Mouse (Mus musculus): Measurements from ENCODE around the gene Fancc. TPM values are rescaled to one million over a fixed set of nuclear protein-coding genes. Genes with fewer than 3 reads are reported as not detected.
"Not testable (repeated sequence)": the region's sequence is repeated elsewhere in the genome, so short reads cannot be mapped to it uniquely, and the experiment has no call there.

The Fancc gene
- polyA plus RNA-seq, 2 experiments, result 6.9 to 8.6 TPM

DNA sequence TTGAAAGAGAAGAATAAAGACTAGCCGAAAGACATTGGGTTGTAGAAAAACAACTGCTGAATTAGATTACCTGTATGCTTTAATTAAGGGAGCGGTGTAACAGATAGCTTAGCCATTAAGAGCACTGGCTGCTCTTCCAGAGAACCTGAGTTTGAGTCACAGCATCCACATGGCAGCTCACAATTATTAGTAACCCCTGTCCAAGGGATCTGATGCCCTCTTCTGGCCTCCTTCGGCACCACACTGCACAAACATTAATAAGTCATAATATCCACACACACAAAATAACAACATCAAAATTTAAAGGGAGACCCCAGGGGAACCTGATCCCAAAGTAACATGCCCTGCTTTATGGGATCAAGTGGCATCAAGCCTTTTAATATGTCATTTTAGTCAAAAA lies 64.3 kb downstream of the Fancc start:
- Histone ChIP-seq H3K4me1 (replicated peaks; ENCODE audit: control insufficient read depth in 2 of 2, insufficient read depth in 2 of 2, low read length in 1 of 2) (peaks cover 2 to 3% of the 10 kb centered on the region in 2 experiments; a peak in 2 of 4 replicates), H3K27me3 (ENCODE audit: control insufficient read depth, insufficient read depth, low read length) (no peaks in the 10 kb centered on the region), H3K9me3 (ENCODE audit: control insufficient read depth, low read length) (no peaks in the 10 kb centered on the region), H3K36me3 (replicated peaks; ENCODE audit: control insufficient read depth, insufficient read depth, low read depth) (no peaks in the 10 kb centered on the region), H3K4me2 (ENCODE audit: low read depth) (no peak overlapping the region), H3K9ac (replicated peaks) (no peak overlapping the region), H3K4me3 (ENCODE audit: insufficient read depth in 1 of 2, low read depth in 2 of 2, low read length in 2 of 2) (no peak overlapping the region), H3K27ac (no peak overlapping the region)
- WGBS (ENCODE audit: insufficient replicate concordance), result 80% methylated on average over 3 of the region's 3 CpGs
- DNase-seq (ENCODE audit: low read depth in 3 of 3, low spot score in 3 of 3), result peak in 1 of 3 experiments; percentile 20
- no peak for ATAC-seq (ENCODE audit: insufficient read depth)
- TF ChIP-seq CTCF (IDR thresholded peaks at IDR 0.05; ENCODE audit: low read depth) (peak; percentile 47), EP300 (IDR thresholded peaks at IDR 0.05; ENCODE audit: low read depth) (no peak)

DNA sequence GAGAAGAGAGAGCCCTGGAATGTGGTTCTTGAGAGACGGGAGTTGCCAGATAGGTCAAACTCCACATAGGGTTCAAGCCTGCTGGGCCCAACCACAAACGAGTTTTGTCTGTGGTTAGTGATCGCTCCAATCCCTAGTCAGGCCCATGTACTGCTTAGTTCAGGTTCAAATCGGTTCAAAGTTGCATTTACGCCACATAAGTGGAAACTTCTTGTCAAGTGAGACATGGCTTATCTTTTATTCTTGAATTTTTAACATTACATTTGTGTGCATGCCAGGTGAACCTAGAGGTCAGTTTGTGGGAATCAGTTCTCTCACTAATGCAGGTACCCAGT lies 65.3 kb downstream of the Fancc start:
- Histone ChIP-seq H3K36me3 (replicated peaks; ENCODE audit: control insufficient read depth, insufficient read depth, low read depth) (no peaks in the 10 kb centered on the region), H3K27me3 (ENCODE audit: control insufficient read depth, insufficient read depth, low read length) (no peaks in the 10 kb centered on the region), H3K4me1 (replicated peaks; ENCODE audit: control insufficient read depth in 2 of 2, insufficient read depth in 2 of 2, low read length in 1 of 2) (peaks cover 2 to 3% of the 10 kb centered on the region in 2 experiments; a peak in 2 of 4 replicates), H3K4me3 (ENCODE audit: insufficient read depth in 1 of 2, low read depth in 2 of 2, low read length in 2 of 2) (peak overlapping the region; percentile 80 to 83), H3K9ac (replicated peaks) (peak overlapping the region; percentile 91), H3K4me2 (ENCODE audit: low read depth) (peak overlapping the region; percentile 76), H3K27ac (peak overlapping the region; percentile 11), H3K9me3 (ENCODE audit: control insufficient read depth, low read length) (no peaks in the 10 kb centered on the region)
- no peak for DNase-seq (ENCODE audit: low read depth in 3 of 3, low spot score in 3 of 3)
- TF ChIP-seq EP300 (IDR thresholded peaks at IDR 0.05; ENCODE audit: low read depth) (no peak), CTCF (IDR thresholded peaks at IDR 0.05; ENCODE audit: low read depth) (no peak)
- peak; percentile 17 for ATAC-seq (ENCODE audit: insufficient read depth)
- 5% methylated on average over 5 of the region's 5 CpGs for WGBS (ENCODE audit: insufficient replicate concordance)

DNA sequence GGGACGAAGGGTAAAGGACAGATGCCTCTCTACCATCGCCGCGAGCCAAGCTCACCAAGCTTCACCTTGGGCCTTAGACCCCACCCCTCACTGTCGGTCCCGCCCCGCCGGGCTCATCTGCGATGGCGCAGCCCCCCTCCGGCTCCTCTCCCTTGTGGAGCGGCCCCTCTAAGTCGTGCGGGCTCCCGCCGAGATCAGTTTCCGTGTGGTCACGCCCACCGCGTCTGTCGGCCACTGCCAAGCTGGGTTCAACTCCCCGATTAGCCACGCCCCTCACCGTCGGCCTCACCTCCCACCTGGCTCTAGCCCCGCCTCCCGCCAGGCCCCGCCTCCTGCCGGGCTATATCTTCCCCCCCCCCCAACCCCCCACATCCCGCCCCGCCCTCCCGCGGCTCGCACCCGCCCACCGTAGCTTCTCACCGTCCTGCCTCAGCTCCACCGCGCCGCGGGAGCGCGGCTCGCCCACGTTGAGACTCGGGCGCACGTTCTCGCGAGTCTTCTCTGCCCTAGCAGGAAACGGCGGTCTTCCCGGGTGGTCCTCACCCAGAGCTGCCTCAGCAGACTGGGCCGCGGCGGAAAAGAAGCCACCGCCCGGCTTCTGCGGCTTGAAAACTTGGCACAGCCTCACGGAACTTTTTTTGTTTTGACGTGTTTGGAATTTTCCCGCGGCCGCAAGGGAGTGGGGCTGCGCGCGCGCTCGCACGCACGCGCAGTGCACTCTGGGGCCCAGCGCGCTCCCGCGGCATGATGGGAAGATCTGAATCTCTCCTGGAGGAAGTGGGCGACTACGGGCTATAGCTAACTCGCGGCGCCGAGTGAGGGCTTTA lies 65.8 kb downstream of the Fancc start:
- Histone ChIP-seq H3K36me3 (replicated peaks; ENCODE audit: control insufficient read depth, insufficient read depth, low read depth) (no peaks in the 10 kb centered on the region), H3K4me1 (replicated peaks; ENCODE audit: control insufficient read depth in 2 of 2, insufficient read depth in 2 of 2, low read length in 1 of 2) (peaks cover 2 to 3% of the 10 kb centered on the region in 2 experiments; a peak in 2 of 4 replicates), H3K9me3 (ENCODE audit: control insufficient read depth, low read length) (no peaks in the 10 kb centered on the region), H3K27me3 (ENCODE audit: control insufficient read depth, insufficient read depth, low read length) (no peaks in the 10 kb centered on the region), H3K4me3 (ENCODE audit: insufficient read depth in 1 of 2, low read depth in 2 of 2, low read length in 2 of 2) (peak overlapping the region; percentile 80 to 83), H3K27ac (peak overlapping the region; percentile 88), H3K9ac (replicated peaks) (peak overlapping the region; percentile 91), H3K4me2 (ENCODE audit: low read depth) (peak overlapping the region; percentile 76)
- peak; percentile 89 to 98 (median 91) for DNase-seq (ENCODE audit: low read depth in 3 of 3, low spot score in 3 of 3)
- ATAC-seq (ENCODE audit: insufficient read depth), result peak; percentile 91
- TF ChIP-seq EP300 (IDR thresholded peaks at IDR 0.05; ENCODE audit: low read depth), result no peak
- TF ChIP-seq CTCF (IDR thresholded peaks at IDR 0.05; ENCODE audit: low read depth), result no peak
- under 1% methylated on average over 78 of the region's 82 CpGs for whole genome bisulfite sequencing (ENCODE audit: insufficient replicate concordance)

DNA sequence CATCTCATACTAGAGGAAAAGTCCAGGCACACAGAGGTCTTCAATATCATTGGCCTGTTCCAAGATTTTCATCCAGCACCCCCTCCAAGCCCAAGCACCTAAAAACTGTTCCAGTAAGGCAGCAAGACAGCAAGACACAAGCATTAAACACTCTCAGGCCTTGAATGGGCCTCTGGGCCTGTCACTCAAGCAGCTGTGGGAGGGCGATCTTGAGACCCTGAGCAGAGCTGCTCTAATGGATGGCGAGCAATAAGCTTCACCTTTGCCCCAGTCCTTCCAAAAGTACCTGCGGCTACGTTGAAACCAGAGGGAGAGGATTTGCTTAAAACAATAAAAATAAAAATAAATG lies 66.4 kb downstream of the Fancc start:
- Histone ChIP-seq H3K27ac (peak overlapping the region; percentile 5), H3K4me3 (ENCODE audit: insufficient read depth in 1 of 2, low read depth in 2 of 2, low read length in 2 of 2) (peak overlapping the region; percentile 80 to 83), H3K36me3 (replicated peaks; ENCODE audit: control insufficient read depth, insufficient read depth, low read depth) (no peaks in the 10 kb centered on the region), H3K27me3 (ENCODE audit: control insufficient read depth, insufficient read depth, low read length) (no peaks in the 10 kb centered on the region), H3K4me2 (ENCODE audit: low read depth) (peak overlapping the region; percentile 76), H3K9ac (replicated peaks) (peak overlapping the region; percentile 73), H3K9me3 (ENCODE audit: control insufficient read depth, low read length) (no peaks in the 10 kb centered on the region), H3K4me1 (replicated peaks; ENCODE audit: control insufficient read depth in 2 of 2, insufficient read depth in 2 of 2, low read length in 1 of 2) (peaks cover 2 to 3% of the 10 kb centered on the region in 2 experiments; a peak in 2 of 4 replicates)
- WGBS (ENCODE audit: insufficient replicate concordance), result 1% methylated on average over 4 of the region's 4 CpGs
- TF ChIP-seq CTCF (IDR thresholded peaks at IDR 0.05; ENCODE audit: low read depth), result no peak
- TF ChIP-seq EP300 (IDR thresholded peaks at IDR 0.05; ENCODE audit: low read depth), result no peak
- peak; percentile 34 for ATAC-seq (ENCODE audit: insufficient read depth)
- peak in 1 of 3 experiments; percentile 20 for DNase-seq (ENCODE audit: low read depth in 3 of 3, low spot score in 3 of 3)

DNA sequence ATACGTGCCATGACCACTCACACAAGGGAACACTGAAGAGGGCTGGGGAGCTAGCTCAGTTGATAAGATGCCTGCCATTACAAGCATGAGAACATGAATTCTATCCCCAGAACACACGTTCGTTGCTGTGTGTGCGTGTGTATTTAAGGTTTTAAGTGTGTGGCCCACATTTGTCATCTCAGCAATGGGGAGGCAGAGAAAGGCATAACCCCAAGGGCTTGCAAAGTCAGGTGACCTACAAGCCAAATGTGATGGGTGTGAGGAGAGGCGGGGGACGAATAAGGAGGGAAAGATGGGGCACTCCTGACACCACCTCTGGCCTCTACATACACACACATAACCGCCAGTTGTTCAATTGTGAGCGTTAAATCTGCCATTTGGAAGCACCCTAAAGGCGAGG lies 66.9 kb downstream of the Fancc start:
- H3K4me2 ChIP-seq (ENCODE audit: low read depth), result peak overlapping the region; percentile 76
- H3K27ac ChIP-seq, result no peak overlapping the region
- TF ChIP-seq CTCF (IDR thresholded peaks at IDR 0.05; ENCODE audit: low read depth) (no peak), EP300 (IDR thresholded peaks at IDR 0.05; ENCODE audit: low read depth) (no peak)
- H3K4me1 ChIP-seq (replicated peaks; ENCODE audit: control insufficient read depth in 2 of 2, insufficient read depth in 2 of 2, low read length in 1 of 2), result peaks cover 2 to 3% of the 10 kb centered on the region in 2 experiments; a peak in 2 of 4 replicates
- no peaks in the 10 kb centered on the region for H3K27me3 ChIP-seq (ENCODE audit: control insufficient read depth, insufficient read depth, low read length)
- WGBS (ENCODE audit: insufficient replicate concordance), result 76% methylated on average over 9 of the region's 9 CpGs
- H3K4me3 ChIP-seq (ENCODE audit: insufficient read depth in 1 of 2, low read depth in 2 of 2, low read length in 2 of 2), result peak overlapping the region; percentile 80 to 83; a peak in 3 of 4 replicates
- ATAC-seq (ENCODE audit: insufficient read depth), result no peak
- H3K9ac ChIP-seq (replicated peaks), result peak overlapping the region; percentile 73
- H3K9me3 ChIP-seq (ENCODE audit: control insufficient read depth, low read length), result no peaks in the 10 kb centered on the region
- no peaks in the 10 kb centered on the region for H3K36me3 ChIP-seq (replicated peaks; ENCODE audit: control insufficient read depth, insufficient read depth, low read depth)
- no peak for DNase-seq (ENCODE audit: low read depth in 3 of 3, low spot score in 3 of 3)

DNA sequence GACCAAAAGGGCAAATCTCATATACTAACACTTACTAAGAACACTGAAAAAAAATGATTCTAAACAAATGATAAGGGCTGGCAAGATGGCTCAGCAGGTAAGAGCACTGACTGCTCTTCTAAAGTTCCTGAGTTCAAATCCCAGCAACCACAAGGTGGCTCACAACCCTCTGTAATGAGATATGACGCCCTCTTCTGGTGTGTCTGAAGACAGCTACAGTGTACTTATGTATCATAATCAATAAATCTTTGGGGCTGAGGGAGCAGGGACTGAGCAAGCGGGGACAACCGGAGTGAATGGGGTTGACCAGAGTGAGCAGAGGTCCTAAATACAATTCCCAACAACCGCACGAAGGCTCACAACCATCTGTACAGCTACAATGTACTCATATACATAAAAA lies 68.9 kb downstream of the Fancc start:
- H3K4me2 ChIP-seq (ENCODE audit: low read depth); H3K27ac ChIP-seq; H3K36me3 ChIP-seq (replicated peaks; ENCODE audit: control insufficient read depth, insufficient read depth, low read depth); DNase-seq (ENCODE audit: low read depth in 3 of 3, low spot score in 3 of 3); H3K4me1 ChIP-seq (replicated peaks; ENCODE audit: control insufficient read depth in 2 of 2, insufficient read depth in 2 of 2, low read length in 1 of 2); H3K4me3 ChIP-seq (ENCODE audit: insufficient read depth in 1 of 2, low read depth in 2 of 2, low read length in 2 of 2); H3K27me3 ChIP-seq (ENCODE audit: control insufficient read depth, insufficient read depth, low read length); H3K9ac ChIP-seq (replicated peaks); H3K9me3 ChIP-seq (ENCODE audit: control insufficient read depth, low read length); ATAC-seq (ENCODE audit: insufficient read depth): not testable (repeated sequence)
- WGBS (ENCODE audit: insufficient replicate concordance), result 77% methylated on average over 5 of the region's 5 CpGs
